Mouse (Mus musculus) ovary, postnatal 14 days (tissue): Measurements from ENCODE around the gene Prkce.

Source experiments
- DNase-seq: peaks from one replicate; pipeline ENCODE4 v3.0.0; 2022; ENCODE audit warnings: low spot score

Prkce gene

DNA sequence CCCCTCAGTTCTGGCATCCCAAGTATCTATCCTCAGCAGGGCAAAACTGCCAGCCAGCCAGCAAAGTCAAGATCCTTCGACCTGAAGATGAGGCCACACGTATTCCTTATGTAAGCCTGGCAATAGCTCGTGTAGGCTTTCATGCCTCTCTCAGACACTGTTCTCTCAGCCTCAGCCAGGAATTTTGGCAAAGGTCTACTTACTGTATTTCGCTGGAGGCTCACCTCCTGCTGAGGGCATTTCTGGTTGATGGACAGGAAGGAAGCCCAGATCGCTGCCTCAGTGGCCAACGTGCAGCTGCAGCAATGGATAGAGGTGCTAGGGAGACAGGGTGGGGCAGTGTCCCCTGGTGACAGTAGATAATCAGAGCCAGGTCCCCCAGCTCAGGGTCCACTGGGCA is 413.1 kb downstream of the Prkce start:
- no peak for DNase-seq

- no peak for DNase-seq
These were observed 414.8 kb downstream of the Prkce start for GRCm38 (mm10) chr17:86582341-86582740.

- no peak for DNase-seq
These were observed 418.9 kb downstream of the Prkce start for GRCm38 (mm10) chr17:86586441-86586840.

GRCm38 (mm10) chr17:86588704-86589449 is 421.3 kb downstream of the Prkce start:
- DNase-seq: no peak

DNA sequence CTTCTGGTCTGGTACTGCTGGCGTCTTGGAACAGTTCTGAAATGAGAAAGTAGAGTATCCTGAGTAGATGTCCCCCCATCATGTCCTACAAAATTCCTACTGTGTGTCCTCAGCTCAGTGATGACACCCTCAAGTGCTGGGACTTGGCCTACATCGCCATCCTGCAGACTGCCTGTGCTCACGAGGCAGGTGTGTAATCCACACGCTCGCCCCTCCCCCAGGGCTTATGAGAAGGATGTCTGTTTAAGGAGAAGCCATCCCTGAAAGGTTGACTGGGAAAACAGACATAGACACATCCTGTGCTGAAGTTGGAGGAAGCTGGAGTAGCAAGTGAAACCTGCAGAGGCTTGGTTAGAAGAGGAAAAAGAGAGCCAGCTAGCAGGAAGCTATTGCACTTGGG is 422.1 kb downstream of the Prkce start:
- no peak for DNase-seq

DNA sequence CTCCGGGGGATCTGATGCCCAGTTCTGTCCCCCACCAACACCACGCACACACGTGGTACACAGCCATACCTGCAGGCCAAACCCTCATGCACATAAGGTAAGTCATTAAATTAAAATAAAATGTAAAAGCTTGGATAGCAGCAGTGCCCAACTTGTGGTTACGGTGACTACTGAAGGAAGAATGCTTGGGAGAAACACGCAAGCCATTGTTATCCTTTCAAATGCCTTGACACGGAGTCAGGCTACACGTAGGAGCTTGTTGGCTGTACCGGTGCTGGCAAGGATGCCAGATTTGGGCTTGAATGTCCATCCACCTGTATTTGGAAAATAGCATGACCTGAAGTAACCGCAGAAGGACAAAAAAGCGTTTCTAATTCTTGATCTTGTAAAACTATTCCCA is 423.7 kb downstream of the Prkce start:
- no peak for DNase-seq

DNA sequence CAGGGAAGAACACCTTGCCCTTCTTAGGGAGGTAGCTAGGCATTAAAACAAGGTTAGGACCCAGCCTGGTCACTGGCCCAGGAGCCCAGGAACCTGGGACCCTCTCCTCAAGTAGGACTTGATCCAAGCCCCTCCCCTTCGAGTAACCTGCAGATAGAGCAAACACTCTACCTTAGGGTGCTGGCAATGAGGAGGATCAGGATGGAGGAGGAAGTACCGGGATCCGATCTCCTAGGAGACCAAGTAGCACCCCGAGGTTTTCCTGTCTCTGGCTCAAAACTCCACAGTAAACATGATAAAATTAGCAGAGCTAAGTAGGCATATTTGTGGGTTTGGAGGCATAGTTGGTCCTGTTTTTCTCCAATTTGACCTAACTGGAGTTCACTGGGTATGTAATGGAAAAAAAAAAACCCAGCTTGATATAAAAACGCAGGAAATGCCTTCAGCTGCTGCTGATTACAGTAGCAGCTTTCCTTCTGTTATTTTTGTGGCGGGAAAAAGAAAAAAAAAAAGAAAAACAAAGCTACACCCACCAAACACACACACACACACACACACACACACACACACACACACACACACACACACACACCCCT is 425.5 kb downstream of the Prkce start:
- DNase-seq: no peak

- DNase-seq: no peak
These were observed 427.9 kb downstream of the Prkce start for GRCm38 (mm10) chr17:86595526-86595925.

DNA sequence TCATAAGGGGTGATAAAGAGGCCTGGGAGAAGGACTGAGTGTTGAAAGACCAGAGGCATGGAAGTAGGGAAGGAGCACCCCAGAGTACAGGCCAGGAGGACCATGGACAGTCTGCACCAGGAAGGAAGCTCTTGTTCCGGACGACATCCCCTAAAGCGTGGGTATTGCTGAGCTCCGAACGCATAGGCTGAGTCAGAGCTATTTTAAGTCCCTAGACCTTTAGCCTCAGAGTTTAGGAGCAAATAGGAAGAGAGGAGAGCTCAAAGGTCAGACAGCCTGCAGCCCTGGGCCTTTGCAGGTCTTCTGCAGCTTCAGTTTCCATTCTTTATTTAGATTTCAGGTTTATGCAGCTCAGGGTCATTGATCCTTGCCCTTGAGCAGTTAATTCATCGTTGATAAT is 433.5 kb downstream of the Prkce start:
- DNase-seq: no peak

DNA sequence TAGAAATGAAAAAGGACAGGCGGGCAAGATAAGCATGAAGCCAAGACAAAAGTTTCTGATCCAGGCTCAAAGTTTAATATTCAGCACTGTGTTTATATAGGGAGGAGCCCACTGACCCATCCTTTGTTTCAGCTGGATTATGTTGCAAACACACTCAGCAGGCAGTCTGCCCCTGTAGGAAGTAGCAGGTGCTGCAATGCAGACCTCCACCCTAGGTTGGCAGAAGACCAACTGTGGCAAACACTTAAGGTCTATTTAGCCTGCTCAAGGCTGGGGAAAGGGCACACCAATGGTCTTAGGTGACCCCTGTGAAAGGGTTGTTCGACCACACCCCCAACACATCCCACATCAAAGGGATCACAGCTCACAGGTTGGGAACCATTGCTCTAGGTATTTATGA is 434.3 kb downstream of the Prkce start:
- DNase-seq: no peak

DNA sequence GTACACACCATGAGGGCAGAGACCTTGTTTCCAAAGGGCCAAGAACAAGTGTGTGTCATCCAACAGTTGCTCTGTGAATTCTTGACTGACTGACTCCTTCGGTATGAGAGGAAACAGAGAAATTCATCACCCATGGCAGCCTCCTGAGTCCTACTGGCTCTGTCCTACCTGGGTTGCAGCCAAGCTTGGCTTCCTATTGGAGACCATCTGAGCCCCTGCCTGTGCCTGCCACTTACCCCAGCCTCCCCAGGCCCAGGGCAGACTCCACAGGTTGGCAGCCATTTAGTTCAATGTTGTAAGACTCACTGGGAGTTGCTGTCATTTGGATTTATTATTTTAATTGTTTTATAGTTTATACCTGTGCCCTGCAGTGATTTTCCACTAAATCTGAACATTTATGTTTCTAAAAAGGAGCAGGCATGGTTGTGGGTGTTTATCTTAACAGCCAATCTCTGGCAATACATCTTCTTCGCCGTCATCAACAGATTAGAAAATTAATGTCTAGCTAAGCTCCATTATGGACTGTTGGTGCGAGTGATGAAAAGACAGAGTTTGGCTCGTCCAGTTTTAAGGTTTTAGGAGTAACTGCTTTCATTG is 436.4 kb downstream of the Prkce start:
- no peak for DNase-seq

DNA sequence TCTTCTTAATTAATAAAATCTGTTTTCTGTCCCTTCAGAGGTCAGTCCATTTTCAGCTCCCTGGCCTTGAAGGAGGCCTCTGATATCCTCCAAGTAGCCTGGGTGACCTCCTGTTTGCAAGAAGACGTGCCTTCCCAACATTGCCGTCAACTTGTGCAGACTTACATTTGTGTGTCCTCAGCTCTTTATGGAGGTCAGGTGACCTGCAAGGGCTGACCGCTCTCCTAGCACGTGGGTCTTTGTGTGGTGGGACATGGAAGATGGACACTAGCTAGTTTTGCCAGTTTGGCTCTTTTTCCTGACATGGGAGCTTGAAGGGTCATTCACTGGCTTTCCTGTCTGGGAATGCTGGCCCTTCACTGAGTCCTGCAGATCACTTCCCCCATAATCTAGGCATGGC is 440.4 kb downstream of the Prkce start:
- DNase-seq: no peak

GRCm38 (mm10) chr17:86610271-86610969 is 442.8 kb downstream of the Prkce start:
- DNase-seq: no peak

DNA sequence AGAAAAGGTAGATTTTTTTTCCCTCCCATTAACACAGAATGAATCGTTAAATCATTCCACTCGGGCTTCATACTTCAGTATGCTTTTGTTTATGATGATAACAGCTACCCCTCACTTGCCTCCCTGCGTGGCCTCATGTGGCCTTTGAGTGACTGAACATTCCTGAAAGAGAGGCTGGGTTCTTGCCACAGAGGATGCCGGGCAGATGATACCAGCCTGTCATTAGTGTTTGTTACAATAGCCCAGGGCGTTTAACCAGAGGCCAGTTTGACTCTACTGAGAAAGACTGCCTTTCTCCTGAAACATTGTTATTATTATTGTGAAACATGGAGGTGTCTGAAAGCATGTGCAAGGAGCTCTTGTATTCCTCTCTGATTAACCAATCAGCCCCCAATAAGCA is 444.2 kb downstream of the Prkce start:
- DNase-seq: no peak

DNA sequence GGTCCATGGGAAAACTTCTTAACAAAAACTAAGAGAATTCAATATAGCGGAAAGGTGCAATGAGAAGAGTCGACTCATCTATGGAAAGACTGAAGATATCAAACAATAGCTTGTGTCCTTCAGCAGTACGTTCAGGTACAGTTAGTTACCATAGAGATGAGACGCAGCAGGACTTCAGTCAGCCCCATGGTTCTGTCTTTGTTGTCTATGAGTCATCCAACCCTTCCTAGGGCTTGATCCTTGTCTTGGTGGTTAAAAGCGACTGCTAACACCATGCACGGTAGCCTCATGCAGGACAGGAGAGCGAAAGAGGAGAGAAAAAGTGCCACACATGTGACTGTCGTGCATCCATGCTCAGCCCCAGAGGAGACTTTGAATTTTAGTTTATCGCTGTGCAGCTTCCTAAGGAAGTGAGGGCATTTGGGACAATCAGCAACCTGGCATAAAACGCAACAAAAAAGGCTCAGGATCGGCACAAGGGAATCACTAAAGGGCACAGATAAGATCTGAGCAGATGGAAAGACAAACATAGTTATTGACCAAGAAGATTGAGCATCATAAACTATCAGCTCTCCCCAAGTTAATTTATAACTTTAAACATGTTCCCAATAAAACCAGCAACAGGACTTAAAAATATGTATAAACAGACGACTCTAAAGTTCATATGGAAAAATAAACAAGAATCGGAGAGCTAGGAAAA is 448.2 kb downstream of the Prkce start:
- no peak for DNase-seq

GRCm38 (mm10) chr17:86617570-86618237 is 450.1 kb downstream of the Prkce start:
- DNase-seq: no peak

DNA sequence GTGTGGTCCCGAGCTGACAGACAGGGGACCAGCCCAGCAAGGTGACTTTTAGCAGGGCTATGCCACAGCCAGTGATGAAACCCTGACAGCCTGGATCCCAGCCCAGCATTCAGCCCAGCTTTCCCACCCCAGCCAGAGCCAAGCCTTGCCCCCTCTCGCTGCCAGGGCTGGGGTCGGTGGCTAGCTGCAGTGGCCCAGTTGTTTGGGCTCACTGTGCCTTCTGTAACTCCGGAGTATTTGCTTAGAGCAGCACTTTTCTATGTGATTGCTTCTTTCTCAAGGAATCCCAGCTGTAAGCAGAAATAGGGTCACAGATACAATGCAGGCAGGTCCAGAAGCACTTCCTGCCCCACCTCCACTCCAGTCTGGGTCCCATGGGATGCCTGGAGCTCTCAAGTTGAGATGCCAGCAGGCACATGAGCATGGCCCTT is 450.9 kb downstream of the Prkce start:
- DNase-seq: no peak

DNA sequence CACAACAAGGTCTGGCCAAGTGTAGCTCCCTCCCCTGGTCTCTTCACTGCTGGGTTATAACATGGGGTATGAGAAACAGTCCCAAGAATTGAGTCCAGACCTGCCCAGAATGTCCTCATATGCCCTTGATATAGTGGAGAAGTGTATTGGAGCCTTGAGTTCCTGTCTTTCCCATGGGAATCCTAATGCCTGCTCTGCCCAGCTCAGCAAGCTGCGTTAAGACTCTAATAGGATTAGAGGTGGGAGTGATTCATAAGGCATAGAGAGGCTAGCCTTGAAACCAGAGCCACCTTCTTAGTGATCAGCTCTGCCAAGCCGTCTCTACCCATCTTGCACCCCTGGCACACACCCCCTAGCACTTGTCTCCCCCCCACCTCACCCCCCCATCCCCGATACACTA is 455.3 kb downstream of the Prkce start:
- no peak for DNase-seq

- no peak for DNase-seq
These were observed 458.9 kb downstream of the Prkce start for GRCm38 (mm10) chr17:86626523-86626922.

DNA sequence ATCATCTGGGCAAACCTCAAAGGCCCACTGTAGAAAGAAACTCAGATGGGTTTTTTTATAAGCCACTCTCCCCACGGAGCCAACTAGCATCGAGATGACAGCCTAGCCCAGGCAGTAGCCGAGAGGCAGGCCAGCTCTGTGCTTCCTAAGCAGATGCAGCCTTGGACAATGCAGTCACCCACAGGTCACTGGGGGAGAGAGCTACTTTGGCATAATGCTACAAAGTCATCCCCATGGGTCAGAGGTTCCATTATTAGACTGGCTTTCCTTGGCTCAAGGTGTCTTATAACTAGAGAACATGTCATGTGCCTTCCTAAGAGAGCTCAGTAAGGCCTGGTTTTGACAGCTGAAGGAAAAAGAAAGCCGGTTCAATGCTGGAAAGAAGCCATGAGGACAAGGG is 465.5 kb downstream of the Prkce start:
- DNase-seq: no peak

- DNase-seq: no peak
These were observed 469.7 kb downstream of the Prkce start for GRCm38 (mm10) chr17:86637311-86637710.

GRCm38 (mm10) chr17:86639279-86639678 is 471.7 kb downstream of the Prkce start:
- DNase-seq: no peak
